Mouse (Mus musculus) adrenal gland, adult 18-20 months (tissue): ENCODE measurements around the gene Vmn1r138. TPM values are rescaled to one million over a fixed set of nuclear protein-coding genes. Genes with fewer than 3 reads are reported as not detected.
"Not testable (repeated sequence)": the region's sequence is repeated elsewhere in the genome, so short reads cannot be mapped to it uniquely, and the experiment has no call there.

ENCODE experiments used
- DNase-seq, 2 experiments: peaks; one replicate each; pipeline ENCODE4 v3.0.0; 2021 to 2022; ENCODE audit warnings: low spot score in 2 of 2
- long read RNA-seq, 2 experiments: library from polyadenylated mRNA; stranded (forward); transcript quantifications; one replicate each; pipeline ENCODE4 v2.0.0; 2021
- total RNA-seq, 2 experiments: library from RNA; stranded (reverse); gene quantifications; 1 replicate in 1 of 2; 2 replicates in 1 of 2; pipeline ENCODE4 v1.2.3; 2021

Gene Vmn1r138
- total RNA-seq, result not detected
- long read RNA-seq, experiment 1, result 0 reads
- long read RNA-seq, experiment 2, result 0 reads

DNA sequence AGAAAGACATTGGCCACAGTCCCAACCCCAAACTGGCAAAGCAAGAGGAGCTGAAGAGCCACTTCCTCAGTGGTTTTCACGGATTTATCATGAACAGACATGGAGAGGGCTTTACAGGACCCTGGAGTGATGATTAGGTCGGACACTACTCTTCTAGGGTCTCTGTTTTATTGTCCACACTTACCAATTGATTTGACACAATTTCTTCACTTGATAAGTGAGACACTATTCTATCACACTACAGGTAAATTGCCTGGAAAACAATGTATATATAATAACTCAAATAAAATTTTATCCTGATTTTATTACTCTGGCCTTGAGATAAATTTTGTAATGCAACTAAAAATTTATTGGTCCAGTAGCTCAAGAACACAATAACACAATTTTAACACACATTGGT lies at the start of gene Vmn1r138:
TSS of gene Vmn1r138 (minus strand) at position 101 of the 400 bp plus-strand sequence.
- DNase-seq, result not testable (repeated sequence)

DNA sequence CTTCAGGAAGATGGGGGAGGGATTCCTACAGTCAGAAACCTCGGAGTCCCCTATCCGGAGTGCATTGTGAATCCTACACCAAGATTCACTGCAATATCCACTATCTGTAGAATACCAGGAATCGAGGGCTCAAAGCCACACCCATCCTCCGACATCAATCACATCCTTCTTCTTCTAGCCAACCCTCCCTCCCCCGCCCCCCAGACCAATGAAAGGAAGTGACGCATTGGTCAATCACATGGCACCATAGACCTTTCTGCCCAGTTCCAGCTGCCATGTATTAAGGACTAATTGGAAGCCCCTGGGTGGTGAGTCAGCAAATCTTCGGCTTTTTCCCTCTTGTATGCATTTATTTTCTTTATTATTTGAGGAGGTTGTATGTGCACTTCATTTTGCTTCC lies 40.1 kb upstream of the Vmn1r138 start, which contains the start of gene Vmn1r139:
TSS of gene Vmn1r139 (plus strand) at position 301 of the 400 bp plus-strand sequence.
- not testable (repeated sequence) for DNase-seq

GRCm38 (mm10) chr7:22056205-22056604 lies 27.5 kb upstream of the Vmn1r138 start, which contains the start of gene Gm6176:
Gene Gm6176, minus strand, starts transcription at chr7:22056305.
- not testable (repeated sequence) for DNase-seq

GRCm38 (mm10) chr7:21994287-21994686 lies 34.4 kb downstream of the Vmn1r138 start, which contains the start of gene Vmn1r137:
Gene Vmn1r137, plus strand, starts transcription at chr7:21994587.
- DNase-seq, result not testable (repeated sequence)

Other genes starting within 250 kb of the Vmn1r138 start
- not detected for gene Gm4177, start 232.2 kb downstream of the Vmn1r138 start, total RNA-seq
- gene Vmn1r135, start 196.5 kb downstream of the Vmn1r138 start, total RNA-seq, result not detected
- gene Gm5725, start 184.6 kb downstream of the Vmn1r138 start, total RNA-seq, result not detected
- not detected for gene Gm5891, start 107.6 kb downstream of the Vmn1r138 start, total RNA-seq
- not detected for gene Vmn1r137, start 34.3 kb downstream of the Vmn1r138 start, total RNA-seq
- not detected for gene Gm6176, start 27.4 kb upstream of the Vmn1r138 start, total RNA-seq
- not detected for gene Vmn1r139, start 40.2 kb upstream of the Vmn1r138 start, total RNA-seq
- gene Gm16451, start 89.3 kb upstream of the Vmn1r138 start, total RNA-seq, result not detected
- not detected for gene Gm10666, start 105.8 kb upstream of the Vmn1r138 start, total RNA-seq
- gene Vmn1r142, start 135.1 kb upstream of the Vmn1r138 start, total RNA-seq, result not detected
- gene Vmn1r143, start 160.5 kb upstream of the Vmn1r138 start, total RNA-seq, result not detected
- not detected for gene Gm8653, start 172.4 kb upstream of the Vmn1r138 start, total RNA-seq
- not detected for gene Gm8453, start 200.6 kb upstream of the Vmn1r138 start, total RNA-seq